Mouse (Mus musculus) lung, postnatal 36 days (tissue): Measurements from ENCODE around the gene Ubash3b.

ENCODE experiments used
- DNase-seq: peaks from one replicate; pipeline ENCODE4 v3.0.0; 2022; ENCODE audit warnings: mixed read lengths

Ubash3b gene

GRCm38 (mm10) chr9:40983758-40984157 is 177.7 kb downstream of the Ubash3b start:
- no peak for DNase-seq

GRCm38 (mm10) chr9:40982480-40982879 is 179.0 kb downstream of the Ubash3b start:
- no peak for DNase-seq

- DNase-seq = no peak
Observed at GRCm38 (mm10) chr9:40974042-40974801, 187.3 kb downstream of the Ubash3b start.

DNA sequence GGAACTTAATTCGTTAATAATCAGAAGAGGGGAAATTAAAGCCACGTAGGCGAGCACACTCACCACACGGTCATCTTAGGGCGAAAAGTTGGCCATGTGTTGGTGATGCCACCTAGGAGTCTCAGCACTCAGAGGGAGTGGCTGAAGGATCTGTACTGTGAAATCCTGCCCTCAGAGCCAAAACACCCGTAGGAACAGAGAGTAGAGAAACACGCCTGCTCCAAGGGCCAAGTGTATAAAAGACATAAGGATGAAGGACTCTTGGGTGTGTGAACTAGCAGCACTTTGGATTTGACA is 197.1 kb downstream of the Ubash3b start:
- DNase-seq = no peak

DNA sequence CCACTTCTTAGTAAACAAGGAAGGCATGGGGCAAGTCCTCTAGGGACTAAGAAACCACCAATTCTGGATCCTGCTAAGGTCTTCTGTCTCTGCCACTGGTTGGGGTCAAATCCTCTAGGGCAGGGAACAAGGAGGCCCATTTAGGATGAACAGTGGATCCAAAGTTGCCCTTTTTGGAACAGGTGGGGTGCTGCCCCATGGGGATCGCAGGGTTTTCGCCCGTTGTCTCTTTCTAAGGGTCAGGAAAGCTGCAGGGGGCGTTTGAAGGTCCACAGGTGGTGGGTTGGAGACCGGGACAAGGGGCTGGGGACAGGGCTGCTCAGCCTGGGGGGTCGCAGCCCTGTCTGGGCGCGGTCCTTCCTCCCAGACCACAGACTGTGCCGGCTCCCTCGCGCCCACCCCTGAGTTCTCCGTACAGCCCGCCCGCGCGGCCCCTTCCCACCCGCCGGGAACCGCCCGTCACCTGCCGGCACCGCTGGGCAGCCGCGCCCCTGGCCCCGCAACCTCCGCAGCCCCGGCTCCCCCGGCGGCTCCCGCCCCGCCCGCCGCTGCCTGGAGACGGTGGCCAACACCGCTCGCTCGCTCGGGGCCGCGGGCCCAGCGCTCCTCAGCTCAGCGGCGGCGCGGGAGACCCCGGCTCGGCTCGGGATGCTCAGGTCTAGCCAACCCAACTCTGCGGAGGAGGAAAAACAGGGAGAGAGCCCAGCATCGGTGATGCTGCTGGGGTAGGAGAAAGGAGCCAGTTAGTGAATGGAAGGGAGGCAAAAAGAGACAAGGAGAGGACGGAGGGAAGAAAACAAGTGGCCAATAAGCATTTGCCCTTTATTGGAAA is 197.7 kb downstream of the Ubash3b start, which contains the start of gene Jhy:
Gene Jhy, minus strand, starts transcription at position 533 of the 832 bp plus-strand sequence.
- no peak for DNase-seq

DNA sequence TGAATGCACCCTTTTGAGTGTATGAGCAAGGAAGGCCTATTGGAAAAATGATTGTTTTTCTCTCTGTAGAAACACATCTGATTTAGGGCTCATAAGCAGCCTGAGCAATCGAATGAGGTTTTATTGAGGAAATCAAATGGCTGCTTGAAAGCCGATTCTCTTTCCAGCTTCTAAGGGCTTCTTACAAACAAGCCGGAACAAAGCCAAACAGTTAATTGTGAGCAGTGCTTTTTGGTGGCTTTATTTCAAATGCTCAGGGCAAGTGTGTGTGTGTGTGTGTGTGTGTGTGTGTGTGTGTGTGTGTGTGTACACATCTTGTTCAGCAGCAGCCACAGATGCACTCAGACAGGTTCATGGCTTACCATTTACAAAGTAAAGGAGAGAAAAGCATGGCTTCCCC is 200.1 kb downstream of the Ubash3b start:
- no peak for DNase-seq
